In the genomic region with DNA sequence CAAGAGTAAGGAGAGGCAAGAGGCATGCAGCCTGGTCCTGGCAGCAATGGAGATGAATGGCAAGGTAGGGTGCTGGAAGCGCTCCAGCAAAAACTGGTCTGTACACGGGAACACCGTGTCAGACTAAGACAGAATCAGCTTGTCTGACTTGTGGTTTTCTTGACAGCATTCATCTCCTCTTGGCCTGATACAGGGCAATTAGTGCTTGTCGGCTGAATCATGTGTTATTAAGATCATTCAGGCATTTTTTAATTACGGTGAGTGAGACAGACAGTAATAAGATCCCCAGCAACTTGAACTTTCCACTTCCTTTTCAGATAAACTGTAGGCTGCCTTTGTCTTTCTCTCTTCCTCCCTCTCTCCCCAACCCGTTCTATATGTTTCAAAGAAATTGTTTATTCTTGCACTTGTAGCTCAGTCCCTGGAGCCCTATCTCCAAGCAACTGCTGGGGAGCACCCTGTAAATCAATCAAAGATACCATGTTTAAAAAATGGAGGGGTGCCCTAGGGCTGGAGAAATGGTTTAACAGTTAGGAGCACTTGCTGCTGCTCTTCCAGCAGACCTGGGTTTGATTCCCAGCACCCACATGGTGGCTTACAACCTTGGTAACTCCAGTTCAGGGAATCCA, we compare ENCODE assay signal across 11 mouse cellular contexts. TPM values are rescaled to one million over a fixed set of nuclear protein-coding genes. Genes with fewer than 3 reads are reported as not detected.
A peak's percentile ranks its signal among the peaks of the same experiment; 100 is the strongest.
DNase-seq lines count a peak whose midpoint lies in the region; ATAC-seq and TF ChIP-seq lines count a peak whose summit lies in the region.
"Had no signal": no experiment of that assay in that cellular context is flagged by ENCODE, and none has a peak within 500 bp of the region (broad histone marks: within the 10 kb centered on the region; RNA-seq: fewer than 3 reads in every experiment).

No protein-coding gene starts in this region.

- no peaks in the 10 kb centered on the region for H3K36me3 ChIP-seq in heart, embryonic 11.5 days (ENCODE audit: control insufficient read depth, insufficient read depth, low read length)
- no peaks in the 10 kb centered on the region for H3K36me3 ChIP-seq in midbrain, embryonic 15.5 days (replicated peaks)
- H3K36me3 ChIP-seq: heart, embryonic 10.5 days; midbrain, embryonic 13.5 days had no signal

- no peak for DNase-seq in heart, adult 9 months (ENCODE audit: low spot score in 2 of 2)
- DNase-seq in 416B (ENCODE audit: low read depth): peak; percentile 36
- peak; percentile 71 to 76 for DNase-seq in cerebellum, adult 2 months
- DNase-seq in kidney, adult 9 months: peak; percentile 61
- DNase-seq in frontal cortex, postnatal 14 days (ENCODE audit: low spot score in 2 of 2): no peak
- no peak for DNase-seq in B cell, adult 2 months

- H3K4me3 ChIP-seq in heart, embryonic 11.5 days (ENCODE audit: low read depth, low read length): no peak overlapping the region
- no peak overlapping the region for H3K4me3 ChIP-seq in cerebellum, adult 2 months (replicated peaks; ENCODE audit: insufficient read depth, low read depth, low read length)
- H3K4me3 ChIP-seq in midbrain, embryonic 15.5 days: no peak overlapping the region
- H3K4me3 ChIP-seq: heart, embryonic 10.5 days; left cerebral cortex, adult 2 months; midbrain, embryonic 13.5 days had no signal

- no peak for ATAC-seq in heart, embryonic 11.5 days (replicated peaks; ENCODE audit: insufficient number of reproducible peaks, low FRiP score, low TSS enrichment)
- ATAC-seq in midbrain, embryonic 15.5 days (replicated peaks): no peak
- ATAC-seq: midbrain, embryonic 13.5 days had no signal

- no peaks in the 10 kb centered on the region for H3K27me3 ChIP-seq in heart, embryonic 11.5 days (ENCODE audit: control insufficient read depth, insufficient read depth, low read length)
- no peaks in the 10 kb centered on the region for H3K27me3 ChIP-seq in cerebellum, adult 2 months (ENCODE audit: control insufficient read depth, insufficient read depth, low read length)
- no peaks in the 10 kb centered on the region for H3K27me3 ChIP-seq in midbrain, embryonic 15.5 days (replicated peaks)
- H3K27me3 ChIP-seq: midbrain, embryonic 13.5 days had no signal

- H3K4me2 ChIP-seq in heart, embryonic 11.5 days: no peak overlapping the region
- H3K4me2 ChIP-seq in midbrain, embryonic 15.5 days: no peak overlapping the region
- H3K4me2 ChIP-seq: midbrain, embryonic 13.5 days had no signal

- WGBS in heart, embryonic 11.5 days (ENCODE audit: insufficient replicate concordance): 68% methylated on average over 6 of the region's 6 CpGs
- WGBS in cerebellum, adult 2 months: 32% methylated on average over 6 of the region's 6 CpGs
- WGBS in midbrain, embryonic 15.5 days: 68% methylated on average over 6 of the region's 6 CpGs

- H3K9me3 ChIP-seq in heart, embryonic 11.5 days (replicated peaks; ENCODE audit: control insufficient read depth, low read length): no peaks in the 10 kb centered on the region
- no peaks in the 10 kb centered on the region for H3K9me3 ChIP-seq in midbrain, embryonic 15.5 days
- H3K9me3 ChIP-seq: heart, embryonic 10.5 days; midbrain, embryonic 13.5 days had no signal

- peaks cover 53% of the 10 kb centered on the region for H3K4me1 ChIP-seq in heart, embryonic 11.5 days (ENCODE audit: control insufficient read depth, insufficient read depth, low read length)
- H3K4me1 ChIP-seq in cerebellum, adult 2 months (ENCODE audit: control insufficient read depth, insufficient read depth, low read length): peaks cover 11% of the 10 kb centered on the region
- peaks cover 9% of the 10 kb centered on the region; the same call in 1 of the 2 replicates for H3K4me1 ChIP-seq in midbrain, embryonic 15.5 days

- no peak for TF ChIP-seq POLR2A in cerebellum, adult 2 months (IDR thresholded peaks at IDR 0.05; ENCODE audit: borderline replicate concordance, insufficient read depth, low read length)

- H3K9ac ChIP-seq in heart, embryonic 11.5 days (ENCODE audit: low read depth, low read length): no peak overlapping the region
- H3K9ac ChIP-seq in midbrain, embryonic 15.5 days: no peak overlapping the region
- H3K9ac ChIP-seq: midbrain, embryonic 13.5 days had no signal

- no peak for TF ChIP-seq CTCF in cerebellum, adult 2 months (IDR thresholded peaks at IDR 0.05; ENCODE audit: borderline replicate concordance, insufficient read depth, low read depth, low read length)

- 0 out of 2 replicates have a peak overlapping the region, but pooled peaks have one; percentile 15 for H3K27ac ChIP-seq in heart, embryonic 11.5 days (ENCODE audit: low read depth, low read length)
- no peak overlapping the region for H3K27ac ChIP-seq in cerebellum, adult 2 months (ENCODE audit: insufficient read depth, low read length)
- no peak overlapping the region for H3K27ac ChIP-seq in midbrain, embryonic 15.5 days
- H3K27ac ChIP-seq: left cerebral cortex, adult 2 months; midbrain, embryonic 13.5 days had no signal

RNA-seq across cellular contexts. Expression of a gene that starts 53.1 kb away (rescaled TPM):
- 67.5 and 71.0 TPM in 2 replicates for polyA plus RNA-seq in heart, embryonic 11.5 days (2014; fragmentation: Nextera tagmentation; extraction: Ambion mirVana)
- polyA plus RNA-seq in cerebellum, adult 2 months (2012; rRNA removed): 69.2 and 74.4 TPM in 2 replicates
- polyA plus RNA-seq in midbrain, embryonic 15.5 days (2015; fragmentation: Nextera tagmentation; extraction: Ambion mirVana): 114 and 121 TPM in 2 replicates

Comparison
In these comparisons a context has a peak if more than half of its experiments do, and no peak if none do; other contexts are left out.
1. DNase-seq: peak in 416B (single experiment), cerebellum, adult 2 months (2 of 2) and kidney, adult 9 months (single experiment); none in heart, adult 9 months (0 of 2), frontal cortex, postnatal 14 days (0 of 2) and B cell, adult 2 months (0 of 2).